Mouse (Mus musculus): ENCODE measurements around the gene Ptpra.

Ptpra gene

DNA sequence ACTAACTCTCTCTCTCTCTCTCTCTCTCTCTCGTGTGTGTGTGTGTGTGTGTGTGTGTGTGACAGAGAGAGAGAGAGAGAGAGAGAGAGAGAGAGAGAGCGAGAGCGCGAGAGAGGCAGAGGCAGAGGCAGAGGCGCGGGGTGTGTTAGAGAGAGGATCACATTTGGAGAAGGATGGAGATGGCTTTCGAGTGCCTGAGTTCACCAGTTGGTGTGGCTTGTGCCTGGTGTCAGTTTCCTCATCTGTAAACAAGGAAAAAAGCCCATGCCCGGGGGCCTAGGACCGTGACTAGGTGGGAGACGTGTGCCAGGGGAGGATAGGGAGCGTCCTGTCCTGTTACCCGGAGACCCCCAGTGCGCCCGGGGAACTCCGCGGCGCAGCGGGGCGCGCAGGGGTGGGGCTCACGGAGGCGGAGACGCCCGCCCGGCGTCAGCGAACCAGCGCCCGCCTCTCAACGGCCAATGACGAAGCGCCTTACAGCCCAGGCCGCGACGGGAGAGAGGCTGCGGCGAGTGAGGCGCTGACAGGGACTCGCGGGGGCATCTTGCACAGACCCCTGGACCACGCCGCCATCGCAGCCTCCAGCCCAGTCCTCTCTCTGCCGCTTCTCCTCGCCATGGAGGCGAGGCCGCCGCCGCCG lies at the start of gene Ptpra:
Ptpra (plus strand) TSS at position 485 of the 640 bp plus-strand sequence.
- peak; percentile 56 for DNase-seq (ENCODE audit: extremely low read depth, low read depth)

DNA sequence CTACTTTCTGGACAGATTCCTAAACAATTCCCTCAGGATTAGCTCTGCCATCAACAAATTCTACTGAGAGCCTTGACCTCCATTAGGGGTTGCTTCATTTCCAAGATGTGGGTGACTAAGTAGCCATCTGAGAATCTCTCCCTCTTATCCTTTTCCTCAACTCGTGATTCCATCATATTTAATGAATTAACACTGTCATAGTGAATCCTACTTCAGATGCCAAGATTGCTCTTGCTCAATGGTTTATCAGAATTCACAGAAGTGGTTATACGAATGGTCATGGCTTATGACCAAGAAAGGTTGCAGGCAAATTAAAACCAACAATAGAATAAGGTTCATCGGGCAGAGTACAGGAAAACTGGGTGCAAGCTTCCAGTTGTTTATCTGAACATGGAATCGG lies 48.2 kb upstream of the Ptpra start:
- no peak for DNase-seq (ENCODE audit: extremely low read depth, low read depth)

- no peak for DNase-seq (ENCODE audit: extremely low read depth, low read depth)
These were observed 45.1 kb upstream of the Ptpra start, which contains the start of the genes Gm28372 and 1700020A23Rik for GRCm38 (mm10) chr2:130404939-130405338. Gm28372 (plus strand) TSS chr2:130405239. 1700020A23Rik (plus strand) TSS chr2:130405259.

GRCm38 (mm10) chr2:130406178-130406577 lies 43.9 kb upstream of the Ptpra start, which contains the start of gene Tmem239:
Tmem239 (plus strand) TSS chr2:130406478.
- no peak for DNase-seq (ENCODE audit: extremely low read depth, low read depth)

- no peak for DNase-seq (ENCODE audit: extremely low read depth, low read depth)
These were observed 41.9 kb upstream of the Ptpra start for GRCm38 (mm10) chr2:130408194-130408593.

- peak; percentile 30 for DNase-seq (ENCODE audit: extremely low read depth, low read depth)
These were observed 38.3 kb upstream of the Ptpra start for GRCm38 (mm10) chr2:130411558-130412495.

DNA sequence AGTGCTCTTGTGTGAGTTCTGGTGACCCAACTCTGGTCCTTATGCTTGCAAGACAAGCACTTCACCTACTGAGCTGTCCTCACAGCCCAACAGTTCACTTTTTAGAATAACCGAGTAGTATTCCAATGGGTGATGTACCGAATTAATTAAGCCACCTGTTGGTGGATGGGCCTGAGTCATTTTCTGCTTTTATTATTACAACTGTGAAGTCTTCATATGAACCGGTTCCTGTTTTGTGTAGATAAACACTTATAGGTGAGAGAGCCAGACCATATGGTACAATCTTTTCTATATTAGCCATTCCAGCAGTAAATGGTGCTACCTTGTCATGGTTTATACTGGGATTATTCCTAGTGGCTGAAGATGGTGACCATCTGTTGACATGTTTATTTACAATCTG lies 37.3 kb upstream of the Ptpra start:
- DNase-seq (ENCODE audit: extremely low read depth, low read depth) = no peak

- DNase-seq (ENCODE audit: extremely low read depth, low read depth) = no peak
These were observed 35.8 kb upstream of the Ptpra start for GRCm38 (mm10) chr2:130414094-130414856.

GRCm38 (mm10) chr2:130421781-130422620 lies 28.1 kb upstream of the Ptpra start:
- DNase-seq (ENCODE audit: extremely low read depth, low read depth) = no peak

DNA sequence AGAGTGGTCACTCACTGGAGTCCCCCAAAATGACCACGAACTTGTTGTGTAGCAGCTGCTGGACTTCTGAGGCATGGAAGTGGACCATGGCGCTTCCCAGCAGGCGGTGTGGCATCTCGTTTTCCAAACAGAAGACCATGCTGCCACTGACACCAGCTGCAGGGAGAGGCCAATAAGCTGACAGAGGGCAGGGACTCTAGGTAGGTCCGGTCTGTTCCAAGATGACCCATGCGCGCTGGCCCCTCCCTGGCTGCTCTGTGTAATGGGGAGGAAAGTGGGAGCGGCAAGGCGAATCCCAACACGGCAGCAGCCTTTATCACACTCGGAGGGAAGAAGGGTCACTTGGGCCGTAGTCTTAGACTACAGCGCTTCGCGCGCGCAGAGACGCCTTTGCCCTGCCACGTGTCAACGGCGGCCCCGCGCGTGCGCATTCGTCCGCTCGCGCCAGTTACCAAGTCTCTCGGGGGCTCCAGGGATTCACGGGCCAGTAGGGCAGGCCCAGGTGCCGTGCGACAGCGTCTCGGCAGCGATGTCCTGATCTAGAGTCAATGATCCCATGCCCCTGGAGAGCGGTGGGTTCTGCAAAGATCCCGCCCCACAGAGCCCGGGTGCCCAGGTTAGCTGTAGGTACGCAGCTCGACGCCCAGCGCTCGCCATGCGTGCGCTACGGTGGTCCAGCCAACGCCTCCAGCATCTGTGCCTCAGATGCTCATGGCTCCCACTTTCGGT lies 26.5 kb upstream of the Ptpra start:
- peak; percentile 58 for DNase-seq (ENCODE audit: extremely low read depth, low read depth)

DNA sequence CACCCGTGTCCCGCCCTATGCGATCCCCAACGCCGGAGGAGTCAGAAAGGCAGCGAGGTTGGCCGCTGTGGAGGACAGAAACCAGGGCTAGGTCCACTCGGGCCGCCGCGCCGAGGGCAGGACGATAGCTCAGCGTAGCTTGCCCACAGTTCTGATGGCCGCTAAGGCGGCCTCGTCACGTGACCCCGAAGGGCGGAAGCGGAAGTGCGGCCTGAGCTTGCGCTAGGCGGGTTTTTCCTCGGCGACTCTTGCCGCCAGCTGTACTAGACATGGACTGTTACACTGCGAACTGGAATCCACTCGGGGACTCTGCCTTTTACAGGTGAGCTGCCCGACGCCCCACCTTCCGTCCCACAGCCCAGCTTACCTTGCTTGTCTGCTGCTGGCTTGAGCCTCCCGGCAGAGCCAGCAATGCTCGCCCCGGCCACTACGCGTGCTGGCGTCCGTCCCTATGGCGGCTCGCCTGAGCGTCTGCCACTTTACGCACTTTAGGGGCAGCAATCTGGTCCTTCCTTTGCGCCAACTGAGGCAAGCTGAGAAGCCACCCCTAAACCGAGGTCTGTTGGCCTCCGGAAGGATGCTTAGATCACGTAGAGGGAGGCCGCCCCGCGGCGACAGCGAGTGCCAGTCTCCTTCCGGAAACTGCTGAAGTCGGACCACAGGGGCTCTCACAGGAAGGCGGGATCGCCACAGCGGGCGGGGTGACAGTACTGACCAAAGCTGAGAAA lies 25.8 kb upstream of the Ptpra start, which contains the start of the genes Vps16 and Pced1a:
Vps16 (plus strand) TSS at position 214 of the 728 bp plus-strand sequence.
Pced1a (minus strand) TSS at position 576 of the 728 bp plus-strand sequence.
- peak; percentile 80 for DNase-seq (ENCODE audit: extremely low read depth, low read depth)

GRCm38 (mm10) chr2:130425112-130425511 lies 25.0 kb upstream of the Ptpra start:
- no peak for DNase-seq (ENCODE audit: extremely low read depth, low read depth)

- DNase-seq (ENCODE audit: extremely low read depth, low read depth) = no peak
These were observed 20.2 kb upstream of the Ptpra start for GRCm38 (mm10) chr2:130429851-130430250.

- no peak for DNase-seq (ENCODE audit: extremely low read depth, low read depth)
These were observed 19.6 kb upstream of the Ptpra start for GRCm38 (mm10) chr2:130430484-130430883.

DNA sequence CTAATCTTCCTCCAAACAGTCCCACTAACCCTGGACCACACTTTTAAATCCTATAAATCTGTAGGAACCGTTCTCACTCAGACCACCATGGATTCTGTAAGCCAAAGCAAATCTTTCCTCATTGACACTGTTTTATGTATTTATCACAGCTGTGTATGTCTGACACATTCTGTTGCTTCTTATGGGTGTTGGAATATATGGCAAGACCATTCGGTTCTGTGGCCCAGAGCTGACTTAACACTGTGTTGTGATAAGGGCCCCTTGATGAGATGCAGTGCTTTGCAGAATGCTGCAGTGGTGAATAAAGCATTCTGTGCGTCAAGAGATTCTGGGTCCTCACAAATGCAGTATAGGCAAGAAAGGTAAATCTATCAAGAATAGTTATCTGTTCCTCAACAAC lies 17.9 kb upstream of the Ptpra start:
- DNase-seq (ENCODE audit: extremely low read depth, low read depth) = no peak

DNA sequence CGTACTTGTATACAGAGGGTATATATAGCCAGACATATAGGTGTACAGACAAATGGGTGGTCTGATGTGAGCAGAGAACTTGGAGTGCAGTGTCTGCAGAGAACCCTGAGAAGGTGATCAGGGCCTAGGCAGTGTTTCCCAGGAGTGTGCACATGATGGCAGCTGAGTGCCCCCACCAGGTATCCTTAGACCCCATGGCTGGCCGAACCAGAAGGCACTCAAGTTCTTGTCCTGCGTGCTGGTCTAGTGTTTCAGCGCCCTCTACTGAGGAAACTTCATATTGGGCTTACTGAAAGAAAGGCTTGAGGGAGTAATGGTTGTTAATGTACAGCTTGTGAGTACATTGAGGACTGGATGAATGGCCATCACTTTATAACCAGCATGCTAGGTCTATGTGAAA lies 16.9 kb upstream of the Ptpra start:
- DNase-seq (ENCODE audit: extremely low read depth, low read depth) = peak; percentile 30

- DNase-seq (ENCODE audit: extremely low read depth, low read depth) = no peak
These were observed 13.3 kb upstream of the Ptpra start for GRCm38 (mm10) chr2:130436769-130437168.

GRCm38 (mm10) chr2:130438861-130439260 lies 11.2 kb upstream of the Ptpra start:
- no peak for DNase-seq (ENCODE audit: extremely low read depth, low read depth)

DNA sequence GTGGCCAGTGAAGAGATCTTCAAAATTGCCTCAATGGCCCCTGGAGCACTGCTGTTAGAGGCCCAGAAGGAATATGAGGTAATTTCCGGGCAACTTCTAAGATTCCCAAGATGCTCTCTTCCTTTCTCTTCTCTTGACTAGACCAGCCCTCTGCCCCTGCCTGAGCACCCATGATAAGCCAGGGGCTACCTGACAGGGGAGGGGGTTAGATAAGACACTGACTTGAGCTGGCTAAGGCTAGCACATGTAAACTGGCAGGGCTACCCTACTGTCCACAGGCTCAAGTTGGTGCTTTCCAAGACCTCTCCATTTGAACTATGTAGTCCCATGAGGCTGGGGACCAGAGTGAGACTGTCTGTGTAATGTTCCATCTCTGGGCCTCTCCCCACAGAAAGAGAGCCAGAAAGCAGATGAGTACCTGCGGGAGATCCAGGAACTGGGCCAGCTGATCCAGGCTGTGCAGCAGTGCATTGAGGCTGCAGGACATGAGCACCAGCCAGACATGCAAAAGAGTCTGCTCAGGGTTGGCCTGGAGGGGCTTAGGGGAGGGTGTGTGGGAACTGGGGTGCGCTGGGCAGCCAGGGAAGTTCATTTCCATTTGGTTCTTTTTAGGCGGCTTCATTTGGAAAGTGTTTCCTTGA lies 10.1 kb upstream of the Ptpra start:
- DNase-seq (ENCODE audit: extremely low read depth, low read depth) = no peak
